Mouse (Mus musculus) CH12.LX (cell line): ENCODE measurements at regions not wholly inside any gene's neighbourhood (a gene's known extent, or its start where the extent isn't known, plus 50 kb on each side); places are given as distances from the start of the nearest gene placed in this dataset.

Experiments used
- CTCF ChIP-seq, 2 experiments: IDR thresholded peaks in 1 of 2; conservative IDR thresholded peaks in 1 of 2; 2 replicates each; pipeline ENCODE4 v1.5.1; 2011 to 2012; ENCODE audit warnings: low read depth in 2 of 2, low read length in 2 of 2, improper control_type of control experiment in 1 of 2, inconsistent platforms in 1 of 2, mild to moderate bottlenecking in 1 of 2, moderate library complexity in 1 of 2
- ELF1 ChIP-seq: IDR thresholded peaks from 2 replicates; pipeline ENCODE4 v1.6.1; 2014; ENCODE audit warnings: low read depth, mild to moderate bottlenecking, inconsistent platforms, low read length, improper control_type of control experiment
- EP300 ChIP-seq: IDR thresholded peaks from 2 replicates; pipeline ENCODE4 v1.6.1; 2011; ENCODE audit warnings: low read length, improper control_type of control experiment
- HCFC1 ChIP-seq: IDR thresholded peaks from 2 replicates; pipeline ENCODE4 v1.6.1; 2012; ENCODE audit warnings: low read depth, mild to moderate bottlenecking, inconsistent platforms, low read length, improper control_type of control experiment
- KAT2A ChIP-seq: IDR thresholded peaks from 2 replicates; pipeline ENCODE4 v1.6.1; 2012; ENCODE audit warnings: low read length, improper control_type of control experiment, inconsistent platforms; ENCODE audit not compliant: insufficient replicate concordance
- NELFE ChIP-seq: IDR thresholded peaks from 2 replicates; pipeline ENCODE4 v1.6.1; 2011; ENCODE audit warnings: low read depth, low read length, improper control_type of control experiment
- TBP ChIP-seq: conservative IDR thresholded peaks from 2 replicates; pipeline ENCODE4 v1.6.1; 2011; ENCODE audit warnings: low read depth, low read length, improper control_type of control experiment
- USF2 ChIP-seq: conservative IDR thresholded peaks from 2 replicates; pipeline ENCODE4 v1.6.1; 2011; ENCODE audit warnings: low read depth, low read length, improper control_type of control experiment

- TF ChIP-seq KAT2A (no peak), CTCF (conservative IDR thresholded peaks at IDR 0.05 in 1 of 2, IDR thresholded peaks at IDR 0.05 in 1 of 2; ENCODE audit: low read depth in 2 of 2, low read length in 2 of 2) (no peak), ELF1 (no peak), HCFC1 (no peak), NELFE (no peak), TBP (no peak), EP300 (no peak), USF2 (no peak)
Observed at GRCm38 (mm10) chr14:76351856-76352255, 62.9 kb upstream of the Tsc22d1 start.
